10 mouse cellular contexts compared by ENCODE assay signal in the genomic region with DNA sequence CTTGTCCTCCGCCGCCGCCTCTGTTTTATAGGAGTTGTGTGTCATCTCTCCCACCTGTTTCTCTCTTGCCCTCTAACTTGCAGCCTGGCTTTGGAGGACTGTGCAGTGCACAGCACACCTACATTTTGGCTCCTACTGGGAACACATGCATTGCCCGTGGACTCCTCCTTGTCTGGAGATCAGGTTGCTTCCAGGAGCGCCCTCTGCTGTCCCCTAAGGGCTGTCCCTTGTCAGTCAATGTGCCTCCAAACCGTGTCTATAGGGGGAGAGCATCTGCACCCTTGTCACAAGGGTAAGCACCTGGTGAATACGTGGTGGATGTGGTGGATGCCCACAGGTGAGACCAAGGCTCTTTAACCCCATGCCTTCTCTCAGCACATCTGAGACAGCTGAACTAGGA. TPM values are rescaled to one million over a fixed set of nuclear protein-coding genes. Genes with fewer than 3 reads are reported as not detected.
DNase-seq lines count a peak whose midpoint lies in the region; ATAC-seq and TF ChIP-seq lines count a peak whose summit lies in the region.
"Had no signal": no experiment of that assay in that cellular context is flagged by ENCODE, and none has a peak within 500 bp of the region (broad histone marks: within the 10 kb centered on the region; RNA-seq: fewer than 3 reads in every experiment).

No protein-coding gene starts in this region.

- 26% methylated on average over 7 of the region's 7 CpGs for WGBS in heart, embryonic 16.5 days
- 24% methylated on average over 7 of the region's 7 CpGs for WGBS in heart, embryonic 10.5 days
- WGBS in liver, adult 2 months = 20% methylated on average over 7 of the region's 7 CpGs
- 26% methylated on average over 7 of the region's 7 CpGs for WGBS in spleen, adult 2 months

- H3K36me3 ChIP-seq in heart, embryonic 16.5 days (ENCODE audit: control insufficient read depth, insufficient read depth) = no peaks in the 10 kb centered on the region
- H3K36me3 ChIP-seq in heart, embryonic 10.5 days = no peaks in the 10 kb centered on the region
- H3K36me3 ChIP-seq in liver, adult 2 months (ENCODE audit: control insufficient read depth, insufficient read depth, low read length) = no peaks in the 10 kb centered on the region
- H3K36me3 ChIP-seq in spleen, adult 2 months (ENCODE audit: control insufficient read depth, insufficient read depth, low read length) = no peaks in the 10 kb centered on the region
- H3K36me3 ChIP-seq: embryonic facial prominence, embryonic 12.5 days; limb, embryonic 15.5 days had no signal

- peaks cover 85% of the 10 kb centered on the region for H3K27me3 ChIP-seq in heart, embryonic 16.5 days (ENCODE audit: control insufficient read depth, insufficient read depth, low read length)
- H3K27me3 ChIP-seq in heart, embryonic 10.5 days (ENCODE audit: insufficient read depth, poor library complexity, severe bottlenecking) = peaks cover 89% of the 10 kb centered on the region
- H3K27me3 ChIP-seq in liver, adult 2 months (ENCODE audit: control insufficient read depth, insufficient read depth, low read length) = peaks cover 7% of the 10 kb centered on the region; the same call in 1 of the 2 replicates
- peaks cover 15% of the 10 kb centered on the region for H3K27me3 ChIP-seq in spleen, adult 2 months (ENCODE audit: control insufficient read depth, insufficient read depth, low read length)

- H3K9ac ChIP-seq in heart, embryonic 16.5 days (ENCODE audit: low read length) = no peak overlapping the region
- no peak overlapping the region for H3K9ac ChIP-seq in liver, adult 2 months (ENCODE audit: low read depth, low read length)
- H3K9ac ChIP-seq: embryonic facial prominence, embryonic 12.5 days; limb, embryonic 15.5 days had no signal

- H3K27ac ChIP-seq in heart, embryonic 16.5 days (ENCODE audit: low read length) = no peak overlapping the region
- no peak overlapping the region for H3K27ac ChIP-seq in heart, embryonic 10.5 days
- no peak overlapping the region for H3K27ac ChIP-seq in liver, adult 2 months (replicated peaks; ENCODE audit: insufficient read depth, low read depth, low read length)
- H3K27ac ChIP-seq in spleen, adult 2 months (ENCODE audit: insufficient read depth, low read length) = no peak overlapping the region
- H3K27ac ChIP-seq: embryonic facial prominence, embryonic 12.5 days; limb, embryonic 15.5 days had no signal

- ATAC-seq in heart, embryonic 16.5 days (replicated peaks; ENCODE audit: extremely low read depth, insufficient read depth, low FRiP score) = peak; percentile 41; the same call in 1 of the 2 replicates
- ATAC-seq in monocyte, adult 5-6 weeks (replicated peaks; ENCODE audit: insufficient number of reproducible peaks, low FRiP score, low TSS enrichment, poor library complexity, severe bottlenecking) = no peak; the same call in 1 of the 2 replicates

- no peak for TF ChIP-seq POLR2A in liver, adult 2 months (IDR thresholded peaks at IDR 0.05; ENCODE audit: extremely low read depth, insufficient read depth, low read length)
- no peak for TF ChIP-seq POLR2A in spleen, adult 2 months (IDR thresholded peaks at IDR 0.05; ENCODE audit: low read depth, low read length)

- H3K9me3 ChIP-seq in heart, embryonic 16.5 days (replicated peaks; ENCODE audit: control insufficient read depth, low read length) = no peaks in the 10 kb centered on the region
- H3K9me3 ChIP-seq in heart, embryonic 10.5 days = no peaks in the 10 kb centered on the region
- H3K9me3 ChIP-seq: embryonic facial prominence, embryonic 12.5 days; limb, embryonic 15.5 days had no signal

- peak; percentile 87 for TF ChIP-seq CTCF in liver, adult 2 months (IDR thresholded peaks at IDR 0.05; ENCODE audit: low read depth, low read length)
- TF ChIP-seq CTCF in spleen, adult 2 months (IDR thresholded peaks at IDR 0.05; ENCODE audit: extremely low read depth, insufficient read depth, insufficient read length, insufficient replicate concordance) = peak; percentile 34; the same call in 1 of the 2 replicates

- H3K79me2 ChIP-seq in liver, adult 2 months (ENCODE audit: control insufficient read depth, insufficient read depth, low read length) = no peaks in the 10 kb centered on the region

- H3K4me1 ChIP-seq in heart, embryonic 16.5 days (ENCODE audit: control insufficient read depth, insufficient read depth, low read length) = peaks cover 3% of the 10 kb centered on the region; the same call in 1 of the 2 replicates
- peaks cover 16% of the 10 kb centered on the region for H3K4me1 ChIP-seq in heart, embryonic 10.5 days
- H3K4me1 ChIP-seq in liver, adult 2 months (ENCODE audit: control insufficient read depth, insufficient read depth, low read length) = no peaks in the 10 kb centered on the region
- H3K4me1 ChIP-seq in spleen, adult 2 months (ENCODE audit: control insufficient read depth, insufficient read depth, insufficient read length) = peaks cover 1% of the 10 kb centered on the region; the same call in 1 of the 2 replicates

- H3K4me2 ChIP-seq in heart, embryonic 16.5 days (ENCODE audit: low read depth, low read length) = no peak overlapping the region
- H3K4me2 ChIP-seq: embryonic facial prominence, embryonic 12.5 days; limb, embryonic 15.5 days had no signal

- no peak for DNase-seq in heart, embryonic 10.5 days (ENCODE audit: low spot score)
- peak; percentile 53 for DNase-seq in urinary bladder, postnatal 25 days (ENCODE audit: low spot score)
- no peak for DNase-seq in urinary bladder, postnatal 4 days (ENCODE audit: low spot score in 2 of 2)
- DNase-seq in cerebellum, adult 9-10 months = peak; percentile 58
- peak; percentile 55 for DNase-seq in liver, adult 2 months (ENCODE audit: extremely low read depth, low read depth, low spot score)
- DNase-seq in spleen, adult 2 months (ENCODE audit: low read depth in 1 of 2, low spot score in 2 of 2) = peak; percentile 15 to 27

- no peak overlapping the region for H3K4me3 ChIP-seq in heart, embryonic 16.5 days (ENCODE audit: low read length)
- no peak overlapping the region for H3K4me3 ChIP-seq in heart, embryonic 10.5 days
- no peak overlapping the region for H3K4me3 ChIP-seq in liver, adult 2 months (ENCODE audit: insufficient read depth, low read depth, low read length)
- H3K4me3 ChIP-seq in spleen, adult 2 months (ENCODE audit: extremely low read depth, insufficient read depth, insufficient read length) = no peak overlapping the region
- H3K4me3 ChIP-seq: embryonic facial prominence, embryonic 12.5 days; limb, embryonic 15.5 days had no signal

RNA-seq across cellular contexts. Expression of a gene that starts 3.1 kb away (rescaled TPM):
- polyA plus RNA-seq in heart, embryonic 16.5 days (2015; fragmentation: Nextera tagmentation; extraction: Ambion mirVana) = not detected in 2 replicates
- polyA plus RNA-seq in heart, embryonic 10.5 days (2016; fragmentation: Nextera tagmentation; extraction: Ambion mirVana) = 0.08 TPM in 1 of 2 replicates, not detected in the other
- total RNA-seq in liver, adult 2 months (2014; rRNA removed) = not detected in 2 replicates
- not detected in 2 replicates for polyA plus RNA-seq in liver, adult 2 months (2012; rRNA removed)
- polyA plus RNA-seq in spleen, adult 2 months (2012; rRNA removed) = 0.04 TPM in 1 of 2 replicates, not detected in the other
- not detected in 3 replicates for total RNA-seq in monocyte, adult 5-6 weeks (2017)

RNA-seq across cellular contexts. Expression of a gene that starts 13.1 kb away (rescaled TPM):
- polyA plus RNA-seq in heart, embryonic 16.5 days (2015; fragmentation: Nextera tagmentation; extraction: Ambion mirVana) = 2.7 and 2.9 TPM in 2 replicates
- polyA plus RNA-seq in heart, embryonic 10.5 days (2016; fragmentation: Nextera tagmentation; extraction: Ambion mirVana) = 3.8 and 4.1 TPM in 2 replicates
- 0.13 and 0.37 TPM in 2 replicates for total RNA-seq in liver, adult 2 months (2014; rRNA removed)
- polyA plus RNA-seq in liver, adult 2 months (2012; rRNA removed) = 0.46 TPM in 2 replicates
- polyA plus RNA-seq in spleen, adult 2 months (2012; rRNA removed) = 0.33 and 0.40 TPM in 2 replicates
- total RNA-seq in monocyte, adult 5-6 weeks (2017) = 0.10 TPM in 1 of 3 replicates, not detected in the others

Comparison
In these comparisons a context has a peak if more than half of its experiments do, and no peak if none do; other contexts are left out.
1. DNase-seq: peak in urinary bladder, postnatal 25 days (single experiment), cerebellum, adult 9-10 months (single experiment), liver, adult 2 months (single experiment) and spleen, adult 2 months (2 of 2); none in heart, embryonic 10.5 days (single experiment) and urinary bladder, postnatal 4 days (0 of 2).